In genomic region chr12:76367096-76367995, GRCm38 (mm10) we compare ENCODE assay signal across 8 mouse cellular contexts. TPM values are rescaled to one million over a fixed set of nuclear protein-coding genes. Genes with fewer than 3 reads are reported as not detected.
DNase-seq lines count a peak whose midpoint lies in the region; ATAC-seq lines count a peak whose summit lies in the region.

No protein-coding gene starts in this region.

- H3K9me3 ChIP-seq in forebrain, embryonic 16.5 days (ENCODE audit: control insufficient read depth, low read length): no peaks in the 10 kb centered on the region
- H3K9me3 ChIP-seq in midbrain, embryonic 12.5 days: no peaks in the 10 kb centered on the region

- no peaks in the 10 kb centered on the region for H3K36me3 ChIP-seq in forebrain, embryonic 16.5 days (ENCODE audit: control insufficient read depth, insufficient read depth)
- no peaks in the 10 kb centered on the region for H3K36me3 ChIP-seq in midbrain, embryonic 12.5 days

- no peak overlapping the region for H3K4me3 ChIP-seq in forebrain, embryonic 16.5 days (replicated peaks; ENCODE audit: low read length)
- peak overlapping the region; percentile 93 for H3K4me3 ChIP-seq in midbrain, embryonic 12.5 days

- WGBS in forebrain, embryonic 16.5 days: 27% methylated on average over 14 of the region's 14 CpGs
- WGBS in midbrain, embryonic 12.5 days: 28% methylated on average over 14 of the region's 14 CpGs

- H3K27me3 ChIP-seq in forebrain, embryonic 16.5 days (replicated peaks; ENCODE audit: control insufficient read depth, insufficient read depth, low read length): no peaks in the 10 kb centered on the region
- no peaks in the 10 kb centered on the region for H3K27me3 ChIP-seq in midbrain, embryonic 12.5 days

- peak overlapping the region; percentile 89 for H3K4me2 ChIP-seq in forebrain, embryonic 16.5 days (ENCODE audit: low read length)
- peak overlapping the region; percentile 84 for H3K4me2 ChIP-seq in midbrain, embryonic 12.5 days (replicated peaks)

- no peak for ATAC-seq in forebrain, embryonic 16.5 days
- no peak for ATAC-seq in midbrain, embryonic 12.5 days (ENCODE audit: low FRiP score, low read depth)
- no peak for ATAC-seq in frontal cortex, adult (ENCODE audit: low TSS enrichment)

- H3K4me1 ChIP-seq in forebrain, embryonic 16.5 days (replicated peaks; ENCODE audit: control insufficient read depth, insufficient read depth, low read length): peaks cover 35% of the 10 kb centered on the region
- peaks cover 34% of the 10 kb centered on the region for H3K4me1 ChIP-seq in midbrain, embryonic 12.5 days

- H3K27ac ChIP-seq in forebrain, embryonic 16.5 days (ENCODE audit: low read length): no peak overlapping the region
- no peak overlapping the region for H3K27ac ChIP-seq in midbrain, embryonic 12.5 days (replicated peaks)

- DNase-seq in 3134 (ENCODE audit: extremely low read depth, insufficient read length, low spot score): peak; percentile 40
- peak; percentile 26 to 29 for DNase-seq in B cell, adult 2 months
- DNase-seq in c-Kit-positive CD71-positive TER-119-positive erythroid progenitor cells, embryonic 14.5 days (ENCODE audit: low spot score): peak; percentile 63
- DNase-seq in kidney, adult 9 months: peak; percentile 44
- DNase-seq in right cerebral cortex, adult 18-20 months: no peak

- no peak overlapping the region; the same call in 1 of the 2 replicates for H3K9ac ChIP-seq in forebrain, embryonic 16.5 days (replicated peaks; ENCODE audit: low read depth, low read length)
- H3K9ac ChIP-seq in midbrain, embryonic 12.5 days (replicated peaks): peak overlapping the region; percentile 97

RNA-seq across cellular contexts. Expression of gene Zbtb25, which starts 2.1 kb away (rescaled TPM):
- 16.5 and 17.1 TPM in 2 replicates for polyA plus RNA-seq in forebrain, embryonic 16.5 days (2015; fragmentation: Nextera tagmentation; extraction: Ambion mirVana)
- polyA plus RNA-seq in midbrain, embryonic 12.5 days (2016; fragmentation: Nextera tagmentation; extraction: Ambion mirVana): 18.1 and 20.2 TPM in 2 replicates

RNA-seq across cellular contexts. Expression of gene Zbtb1, which starts 2.7 kb away (rescaled TPM):
- 4.6 and 5.5 TPM in 2 replicates for polyA plus RNA-seq in forebrain, embryonic 16.5 days (2015; fragmentation: Nextera tagmentation; extraction: Ambion mirVana)
- 7.5 and 7.7 TPM in 2 replicates for polyA plus RNA-seq in midbrain, embryonic 12.5 days (2016; fragmentation: Nextera tagmentation; extraction: Ambion mirVana)

RNA-seq across cellular contexts. Expression of gene Hspa2, which starts 36.6 kb away (rescaled TPM):
- 5.4 and 6.2 TPM in 2 replicates for polyA plus RNA-seq in forebrain, embryonic 16.5 days (2015; fragmentation: Nextera tagmentation; extraction: Ambion mirVana)
- polyA plus RNA-seq in midbrain, embryonic 12.5 days (2016; fragmentation: Nextera tagmentation; extraction: Ambion mirVana): 5.8 and 6.5 TPM in 2 replicates

RNA-seq across cellular contexts. Expression of gene Akap5, which starts 42.7 kb away (rescaled TPM):
- 8.2 and 10.3 TPM in 2 replicates for polyA plus RNA-seq in forebrain, embryonic 16.5 days (2015; fragmentation: Nextera tagmentation; extraction: Ambion mirVana)
- polyA plus RNA-seq in midbrain, embryonic 12.5 days (2016; fragmentation: Nextera tagmentation; extraction: Ambion mirVana): 6.2 and 6.4 TPM in 2 replicates

RNA-seq across cellular contexts. Expression of gene Ppp1r36, which starts 50.0 kb away (rescaled TPM):
- 0.73 and 0.87 TPM in 2 replicates for polyA plus RNA-seq in forebrain, embryonic 16.5 days (2015; fragmentation: Nextera tagmentation; extraction: Ambion mirVana)
- polyA plus RNA-seq in midbrain, embryonic 12.5 days (2016; fragmentation: Nextera tagmentation; extraction: Ambion mirVana): 0.25 and 0.42 TPM in 2 replicates
